Mouse (Mus musculus): ENCODE results near the gene Elovl7. TPM values are rescaled to one million over a fixed set of nuclear protein-coding genes. Genes with fewer than 3 reads are reported as not detected.

Elovl7 gene
- polyA plus RNA-seq, 1 experiment from 2014 or later = 2.5 TPM

DNA sequence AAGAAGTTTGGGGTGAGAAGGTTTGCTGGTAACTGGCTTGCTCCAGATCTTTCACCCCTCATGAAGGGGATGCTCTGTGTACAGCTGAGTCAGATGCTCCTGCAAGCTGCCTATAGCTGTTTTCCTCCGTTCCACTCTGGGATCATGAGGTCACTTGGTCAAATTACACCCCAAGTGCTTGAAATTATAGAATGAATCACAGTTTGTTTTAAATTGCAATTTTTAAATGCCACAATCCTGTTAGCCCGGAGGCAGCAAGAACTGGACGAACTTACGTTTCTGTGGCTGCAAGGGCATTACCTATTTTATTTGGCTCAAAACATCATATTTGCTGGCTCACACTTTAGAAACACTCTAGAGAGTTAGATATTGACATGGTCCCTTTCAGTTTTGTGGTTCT, 51.2 kb downstream of the Elovl7 start:
- ATAC-seq (ENCODE audit: low read depth) = no peak
- 78% methylated on average over 4 of the region's 4 CpGs for WGBS (ENCODE audit: insufficient replicate concordance)
- Histone ChIP-seq H3K27me3 (ENCODE audit: control insufficient read depth, insufficient read depth, low read depth, low read length) (no peaks in the 10 kb centered on the region), H3K4me2 (ENCODE audit: low read depth, low read length) (no peak overlapping the region), H3K4me1 (ENCODE audit: control insufficient read depth, low read depth, low read length) (no peaks in the 10 kb centered on the region), H3K9me3 (replicated peaks; ENCODE audit: control insufficient read depth, low read length) (no peaks in the 10 kb centered on the region), H3K9ac (ENCODE audit: low read depth, low read length) (no peak overlapping the region), H3K4me3 (ENCODE audit: low read depth, low read length) (no peak overlapping the region), H3K27ac (ENCODE audit: low read length) (no peak overlapping the region), H3K36me3 (ENCODE audit: control insufficient read depth, insufficient read depth) (no peaks in the 10 kb centered on the region)

DNA sequence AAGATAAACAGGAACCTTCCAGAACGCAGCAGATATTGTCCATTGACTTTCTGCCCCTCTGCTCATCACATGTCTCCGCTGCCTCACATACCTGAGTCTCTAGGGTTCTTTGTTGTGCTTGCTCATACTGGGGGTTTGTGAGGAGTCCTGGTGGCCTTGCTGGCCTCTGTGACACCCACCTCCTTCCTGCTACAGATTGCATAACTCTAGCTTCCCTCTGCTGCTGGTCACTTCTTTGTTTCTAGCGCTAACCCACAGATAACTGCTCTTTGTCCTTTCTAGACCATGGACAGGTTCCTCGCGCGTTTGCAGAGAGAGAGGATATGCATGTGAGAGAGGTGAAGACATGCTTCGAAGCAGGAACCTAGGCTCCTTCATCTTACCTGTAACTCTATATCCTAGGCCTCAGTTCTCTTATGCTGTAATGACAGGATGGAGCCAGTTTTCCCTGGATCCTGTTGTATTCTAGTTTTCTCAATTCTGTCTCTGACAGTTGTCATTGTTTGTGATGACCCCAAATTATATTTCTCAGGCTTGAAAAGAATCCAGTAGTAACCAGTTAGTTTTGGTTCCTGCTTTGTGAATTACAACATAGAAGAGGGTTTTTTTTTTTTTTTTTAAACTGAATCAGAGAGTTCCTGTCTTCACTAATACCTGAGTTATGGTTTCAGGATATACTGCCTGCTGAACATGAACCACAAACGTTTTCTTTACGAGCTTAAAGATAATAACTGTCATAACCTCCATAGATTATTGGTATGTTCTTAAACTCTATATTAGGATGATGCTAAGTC, 53.8 kb downstream of the Elovl7 start:
- Histone ChIP-seq H3K27me3 (ENCODE audit: control insufficient read depth, insufficient read depth, low read depth, low read length) (no peaks in the 10 kb centered on the region), H3K9me3 (replicated peaks; ENCODE audit: control insufficient read depth, low read length) (no peaks in the 10 kb centered on the region), H3K9ac (ENCODE audit: low read depth, low read length) (no peak overlapping the region), H3K4me2 (ENCODE audit: low read depth, low read length) (no peak overlapping the region), H3K27ac (ENCODE audit: low read length) (peak overlapping the region; percentile 31; the same call in 1 of the 2 replicates), H3K4me1 (ENCODE audit: control insufficient read depth, low read depth, low read length) (no peaks in the 10 kb centered on the region), H3K4me3 (ENCODE audit: low read depth, low read length) (no peak overlapping the region), H3K36me3 (ENCODE audit: control insufficient read depth, insufficient read depth) (no peaks in the 10 kb centered on the region)
- 35% methylated on average over 9 of the region's 9 CpGs for WGBS (ENCODE audit: insufficient replicate concordance)
- peak; percentile 24; the same call in 1 of the 2 replicates for ATAC-seq (ENCODE audit: low read depth)

DNA sequence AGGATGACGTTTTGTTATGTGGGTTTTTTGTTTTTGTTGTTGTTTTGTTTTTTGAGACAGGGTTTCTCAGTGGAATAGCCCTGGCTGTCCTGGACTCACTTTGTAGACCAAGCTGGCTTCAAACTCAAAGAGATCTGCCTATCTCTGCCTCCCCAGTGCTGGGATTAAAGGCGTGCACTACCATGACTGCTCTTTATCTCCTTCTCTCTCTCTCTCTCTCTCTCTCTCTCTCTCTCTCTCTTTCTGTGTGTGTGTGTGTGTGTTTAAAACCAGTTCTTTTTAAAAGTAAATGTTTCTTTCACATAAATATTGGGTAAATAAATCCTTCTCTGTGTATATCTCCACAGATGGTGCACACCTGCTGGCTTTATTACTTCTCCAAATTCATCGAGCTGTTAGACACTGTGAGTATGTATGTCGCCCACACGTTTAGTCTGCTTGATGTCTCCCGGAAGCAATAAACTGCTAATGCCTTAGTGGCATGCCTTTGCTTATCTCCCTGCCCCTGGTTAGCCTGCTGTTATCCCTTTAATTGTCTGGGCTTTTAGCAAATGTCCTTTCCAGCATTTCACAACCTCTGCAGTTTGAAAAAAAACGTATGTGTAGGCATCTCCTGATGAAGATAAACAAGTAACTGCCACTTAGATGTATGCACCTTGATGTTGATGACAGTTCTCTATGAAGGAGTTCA, 57.4 kb downstream of the Elovl7 start:
- H3K36me3 ChIP-seq (ENCODE audit: control insufficient read depth, insufficient read depth) = no peaks in the 10 kb centered on the region

GRCm38 (mm10) chr13:108272332-108272731, 58.1 kb downstream of the Elovl7 start:
- Histone ChIP-seq H3K4me3 (ENCODE audit: low read depth, low read length) (no peak overlapping the region), H3K36me3 (ENCODE audit: control insufficient read depth, insufficient read depth) (no peaks in the 10 kb centered on the region), H3K27me3 (ENCODE audit: control insufficient read depth, insufficient read depth, low read depth, low read length) (no peaks in the 10 kb centered on the region), H3K27ac (ENCODE audit: low read length) (no peak overlapping the region), H3K9ac (ENCODE audit: low read depth, low read length) (no peak overlapping the region), H3K4me1 (ENCODE audit: control insufficient read depth, low read depth, low read length) (no peaks in the 10 kb centered on the region), H3K9me3 (replicated peaks; ENCODE audit: control insufficient read depth, low read length) (no peaks in the 10 kb centered on the region), H3K4me2 (ENCODE audit: low read depth, low read length) (no peak overlapping the region)
- no peak for ATAC-seq (ENCODE audit: low read depth)
- WGBS (ENCODE audit: insufficient replicate concordance) = 60% methylated on average over 8 of the region's 8 CpGs

More for the DNA sequence above, 57.4 kb downstream of the Elovl7 start:
- no peak overlapping the region for H3K4me3 ChIP-seq (ENCODE audit: low read depth, low read length)
- no peak for ATAC-seq (ENCODE audit: low read depth)
- H3K9me3 ChIP-seq (replicated peaks; ENCODE audit: control insufficient read depth, low read length) = no peaks in the 10 kb centered on the region
- no peak overlapping the region for H3K4me2 ChIP-seq (ENCODE audit: low read depth, low read length)
- 26% methylated on average over 7 of the region's 7 CpGs for WGBS (ENCODE audit: insufficient replicate concordance)
- H3K9ac ChIP-seq (ENCODE audit: low read depth, low read length) = no peak overlapping the region
- H3K27me3 ChIP-seq (ENCODE audit: control insufficient read depth, insufficient read depth, low read depth, low read length) = no peaks in the 10 kb centered on the region
- no peak overlapping the region for H3K27ac ChIP-seq (ENCODE audit: low read length)
- no peaks in the 10 kb centered on the region for H3K4me1 ChIP-seq (ENCODE audit: control insufficient read depth, low read depth, low read length)

- ATAC-seq (ENCODE audit: low read depth) = no peak
Observed at GRCm38 (mm10) chr13:108273034-108273433, 58.8 kb downstream of the Elovl7 start.

DNA sequence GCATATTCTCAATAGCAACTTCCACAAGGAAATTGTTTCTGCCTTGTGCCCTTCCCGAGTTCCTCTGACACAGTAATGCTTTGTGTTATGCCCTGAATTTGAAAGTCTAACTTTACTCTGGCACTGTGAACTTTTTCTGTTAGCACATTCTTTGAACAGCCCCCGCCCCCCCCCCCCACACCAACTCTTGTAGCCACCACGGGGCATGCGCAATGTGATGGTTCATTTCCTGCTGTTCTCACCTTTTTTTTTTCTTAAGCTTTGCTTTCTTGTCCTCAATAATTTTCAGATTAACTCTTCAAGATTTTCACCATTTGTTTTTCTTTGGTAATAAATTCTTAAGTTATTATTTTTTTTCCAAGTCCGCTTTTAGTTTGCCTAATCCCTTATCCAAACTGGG, 59.3 kb downstream of the Elovl7 start:
- no peaks in the 10 kb centered on the region for H3K4me1 ChIP-seq (ENCODE audit: control insufficient read depth, low read depth, low read length)
- 44% methylated on average over 5 of the region's 5 CpGs for WGBS (ENCODE audit: insufficient replicate concordance)
- H3K9me3 ChIP-seq (replicated peaks; ENCODE audit: control insufficient read depth, low read length) = no peaks in the 10 kb centered on the region
- no peak overlapping the region for H3K4me2 ChIP-seq (ENCODE audit: low read depth, low read length)
- no peaks in the 10 kb centered on the region for H3K27me3 ChIP-seq (ENCODE audit: control insufficient read depth, insufficient read depth, low read depth, low read length)
- no peaks in the 10 kb centered on the region for H3K36me3 ChIP-seq (ENCODE audit: control insufficient read depth, insufficient read depth)
- no peak overlapping the region for H3K4me3 ChIP-seq (ENCODE audit: low read depth, low read length)
- no peak overlapping the region for H3K27ac ChIP-seq (ENCODE audit: low read length)
- ATAC-seq (ENCODE audit: low read depth) = no peak
- no peak overlapping the region for H3K9ac ChIP-seq (ENCODE audit: low read depth, low read length)

More at GRCm38 (mm10) chr13:108273034-108273433, 58.8 kb downstream of the Elovl7 start:
- Histone ChIP-seq H3K27me3 (ENCODE audit: control insufficient read depth, insufficient read depth, low read depth, low read length) (no peaks in the 10 kb centered on the region), H3K27ac (ENCODE audit: low read length) (no peak overlapping the region), H3K36me3 (ENCODE audit: control insufficient read depth, insufficient read depth) (no peaks in the 10 kb centered on the region), H3K9me3 (replicated peaks; ENCODE audit: control insufficient read depth, low read length) (no peaks in the 10 kb centered on the region), H3K9ac (ENCODE audit: low read depth, low read length) (no peak overlapping the region), H3K4me1 (ENCODE audit: control insufficient read depth, low read depth, low read length) (no peaks in the 10 kb centered on the region), H3K4me3 (ENCODE audit: low read depth, low read length) (no peak overlapping the region), H3K4me2 (ENCODE audit: low read depth, low read length) (no peak overlapping the region)
- 60% methylated on average over 15 of the region's 15 CpGs for WGBS (ENCODE audit: insufficient replicate concordance)

DNA sequence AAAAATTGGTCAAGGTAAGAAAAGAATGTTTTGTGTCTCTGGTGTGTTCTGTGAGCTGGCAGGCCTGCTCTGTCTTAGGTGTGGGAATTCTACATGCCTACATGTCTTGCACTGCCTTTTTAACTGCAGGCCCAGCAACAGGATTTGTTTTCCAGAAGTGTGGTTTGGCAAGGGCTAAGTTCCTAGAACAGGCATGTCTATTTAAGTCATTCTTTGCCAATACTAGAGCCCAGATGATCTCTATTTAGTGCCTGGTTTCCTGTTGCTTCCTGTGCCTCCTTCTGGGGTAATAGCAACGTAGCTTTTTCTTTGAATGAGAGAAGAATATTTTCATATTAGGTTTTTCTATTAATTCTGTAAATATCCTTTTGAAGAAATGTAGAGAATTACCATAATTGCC, 62.4 kb downstream of the Elovl7 start:
- no peak for ATAC-seq (ENCODE audit: low read depth)
- H3K4me3 ChIP-seq (ENCODE audit: low read depth, low read length) = no peak overlapping the region
- no peak overlapping the region for H3K9ac ChIP-seq (ENCODE audit: low read depth, low read length)

GRCm38 (mm10) chr13:108277320-108277719, 63.1 kb downstream of the Elovl7 start:
- Histone ChIP-seq H3K9ac (ENCODE audit: low read depth, low read length) (no peak overlapping the region), H3K4me2 (ENCODE audit: low read depth, low read length) (no peak overlapping the region), H3K9me3 (replicated peaks; ENCODE audit: control insufficient read depth, low read length) (no peaks in the 10 kb centered on the region), H3K27me3 (ENCODE audit: control insufficient read depth, insufficient read depth, low read depth, low read length) (no peaks in the 10 kb centered on the region), H3K27ac (ENCODE audit: low read length) (no peak overlapping the region), H3K36me3 (ENCODE audit: control insufficient read depth, insufficient read depth) (no peaks in the 10 kb centered on the region), H3K4me3 (ENCODE audit: low read depth, low read length) (no peak overlapping the region), H3K4me1 (ENCODE audit: control insufficient read depth, low read depth, low read length) (no peaks in the 10 kb centered on the region)
- WGBS (ENCODE audit: insufficient replicate concordance) = 67% methylated on average over 7 of the region's 7 CpGs
- ATAC-seq (ENCODE audit: low read depth) = no peak

More for the DNA sequence above, 62.4 kb downstream of the Elovl7 start:
- Histone ChIP-seq H3K36me3 (ENCODE audit: control insufficient read depth, insufficient read depth) (no peaks in the 10 kb centered on the region), H3K4me2 (ENCODE audit: low read depth, low read length) (no peak overlapping the region), H3K27ac (ENCODE audit: low read length) (no peak overlapping the region), H3K27me3 (ENCODE audit: control insufficient read depth, insufficient read depth, low read depth, low read length) (no peaks in the 10 kb centered on the region), H3K4me1 (ENCODE audit: control insufficient read depth, low read depth, low read length) (no peaks in the 10 kb centered on the region), H3K9me3 (replicated peaks; ENCODE audit: control insufficient read depth, low read length) (no peaks in the 10 kb centered on the region)
- WGBS (ENCODE audit: insufficient replicate concordance) = 23% methylated on average over 1 of the region's 1 CpGs

- H3K4me3 ChIP-seq (ENCODE audit: low read depth, low read length) = no peak overlapping the region
- ATAC-seq (ENCODE audit: low read depth) = no peak
- no peaks in the 10 kb centered on the region for H3K27me3 ChIP-seq (ENCODE audit: control insufficient read depth, insufficient read depth, low read depth, low read length)
- no peak overlapping the region for H3K27ac ChIP-seq (ENCODE audit: low read length)
- H3K4me1 ChIP-seq (ENCODE audit: control insufficient read depth, low read depth, low read length) = no peaks in the 10 kb centered on the region
- no peak overlapping the region for H3K9ac ChIP-seq (ENCODE audit: low read depth, low read length)
- no peaks in the 10 kb centered on the region for H3K36me3 ChIP-seq (ENCODE audit: control insufficient read depth, insufficient read depth)
- H3K9me3 ChIP-seq (replicated peaks; ENCODE audit: control insufficient read depth, low read length) = no peaks in the 10 kb centered on the region
- 70% methylated on average over 6 of the region's 6 CpGs for WGBS (ENCODE audit: insufficient replicate concordance)
- no peak overlapping the region for H3K4me2 ChIP-seq (ENCODE audit: low read depth, low read length)
Observed at GRCm38 (mm10) chr13:108278592-108278991, 64.4 kb downstream of the Elovl7 start.

All from liver, embryonic 16.5 days (tissue).